Mouse (Mus musculus) hindbrain, embryonic 14.5 days (tissue): ENCODE results near the gene Lamb3. TPM values are rescaled to one million over a fixed set of nuclear protein-coding genes. Genes with fewer than 3 reads are reported as not detected.

ENCODE experiments used
- ATAC-seq: fragments of 200-750 bp; cut with Nextera tagmentation; 2 replicates; pipeline ENCODE4 v1.8.0; 2017; ENCODE audit warnings: moderate number of reproducible peaks, mild to moderate bottlenecking, moderate TSS enrichment, moderate library complexity; ENCODE audit not compliant: low FRiP score
- DNase-seq: peaks from one replicate; pipeline ENCODE4 v3.0.0-alpha.2; 2015; ENCODE audit warnings: low spot score
- H3K27ac ChIP-seq: fragments of 300-500 bp; sonication (generic); 2 replicates; pipeline ENCODE4 v1.5.1; 2014; ENCODE audit warnings: mild to moderate bottlenecking, moderate library complexity
- H3K27me3 ChIP-seq: fragments of 300-500 bp; sonication (generic); 2 replicates; pipeline ENCODE4 v1.6.1; 2014; ENCODE audit warnings: mild to moderate bottlenecking, low read length, mixed read lengths; ENCODE audit not compliant: control insufficient read depth, insufficient read depth
- H3K36me3 ChIP-seq: fragments of 300-500 bp; sonication (generic); replicated peaks from 2 replicates; pipeline ENCODE4 v1.6.1; 2014; ENCODE audit not compliant: control insufficient read depth, insufficient read depth
- H3K4me1 ChIP-seq: fragments of 300-500 bp; sonication (generic); replicated peaks from 2 replicates; pipeline ENCODE4 v1.6.1; 2014; ENCODE audit warnings: antibody characterized with exemption, low read length, mixed read lengths; ENCODE audit not compliant: control insufficient read depth, insufficient read depth
- H3K4me2 ChIP-seq: fragments of 300-500 bp; sonication (generic); replicated peaks from 2 replicates; pipeline ENCODE4 v1.6.1; 2014; ENCODE audit warnings: mild to moderate bottlenecking, moderate library complexity
- H3K4me3 ChIP-seq: fragments of 300-500 bp; sonication (generic); replicated peaks from 2 replicates; pipeline ENCODE4 v1.5.1; 2014; ENCODE audit warnings: mild to moderate bottlenecking, low read length
- H3K9ac ChIP-seq: fragments of 300-500 bp; sonication (generic); 2 replicates; pipeline ENCODE4 v1.6.1; 2014
- H3K9me3 ChIP-seq: fragments of 300-500 bp; sonication (generic); 2 replicates; pipeline ENCODE4 v1.6.1; 2016; ENCODE audit warnings: low read length; ENCODE audit not compliant: control insufficient read depth
- WGBS: fragments of 180-500 bp; shearing (Covaris S2); extraction: QIAGEN DNeasy Blood & Tissue Kit; methylation state at CpG from one replicate; pipeline ENCODE4 v1.1.7; 2014; 5-methylcytosine and 5-hydroxymethylcytosine counted together
- polyA plus RNA-seq: library from polyadenylated mRNA; unstranded; fragments of >200 nt; fragmentation: Nextera tagmentation; extraction: Ambion mirVana; gene quantifications from 2 replicates; pipeline ENCODE4 v1.2.1, GENCODE M21; 2014

Lamb3 gene
- polyA plus RNA-seq, 1 experiment from 2014 or later, result 0.31 TPM

DNA sequence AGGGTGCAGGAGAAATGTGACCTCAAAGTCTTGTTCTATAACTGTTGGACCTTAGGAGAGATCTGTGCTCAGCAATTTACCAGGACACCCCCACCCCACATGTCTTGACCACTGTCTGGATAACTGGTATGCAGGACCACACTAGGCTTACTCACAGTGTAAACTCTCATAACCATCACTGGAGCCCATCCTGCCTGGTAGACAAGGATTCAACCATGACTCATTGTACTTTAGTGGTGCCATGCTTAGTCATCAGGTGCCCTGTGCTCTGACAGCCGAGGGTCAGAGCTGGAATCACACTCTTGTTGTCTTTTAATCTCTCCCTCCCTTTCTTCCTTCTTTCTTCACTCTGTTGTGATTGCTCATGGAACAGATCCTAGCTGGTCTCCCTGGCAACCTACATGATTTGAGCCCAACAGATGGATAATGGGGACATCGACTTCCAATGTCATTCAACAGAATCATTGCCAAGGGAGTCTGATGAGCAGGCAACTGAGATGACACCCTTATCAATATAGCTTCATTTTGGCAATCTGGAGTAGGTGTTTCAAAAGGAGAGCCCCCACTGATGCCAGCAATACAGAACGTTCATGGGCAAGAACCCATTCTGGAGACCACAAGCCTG is 90.8 kb downstream of the Lamb3 start:
- H3K27me3 ChIP-seq, result no peaks in the 10 kb centered on the region
- H3K4me3 ChIP-seq, result no peak overlapping the region
- no peaks in the 10 kb centered on the region for H3K36me3 ChIP-seq
- no peak overlapping the region for H3K27ac ChIP-seq
- DNase-seq (no peak), ATAC-seq (no peak)
- 71% methylated on average over 3 of the region's 3 CpGs for WGBS
- no peak overlapping the region for H3K4me2 ChIP-seq
- H3K9me3 ChIP-seq, result no peaks in the 10 kb centered on the region
- no peaks in the 10 kb centered on the region for H3K4me1 ChIP-seq
- no peak overlapping the region for H3K9ac ChIP-seq

DNA sequence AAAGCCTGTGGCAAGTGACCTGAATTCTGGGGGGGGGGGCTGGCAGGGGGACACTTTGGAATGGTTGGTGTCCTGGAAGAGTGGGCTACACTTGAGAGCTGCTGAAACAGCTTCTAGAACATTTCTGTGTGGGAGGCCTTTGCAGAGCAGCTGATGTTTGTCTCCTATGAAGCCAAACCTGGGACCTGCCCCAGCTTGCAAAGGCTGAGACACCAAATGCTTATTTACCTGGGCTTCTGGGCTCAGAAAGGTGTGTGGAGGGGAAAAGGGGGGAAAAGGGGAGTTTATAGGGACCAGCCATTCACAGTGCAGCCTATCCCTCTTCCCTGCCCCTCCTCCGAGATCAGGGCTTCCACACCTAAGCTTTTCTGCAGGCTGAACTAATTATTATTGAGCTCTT is 92.5 kb downstream of the Lamb3 start:
- Histone ChIP-seq H3K9ac (no peak overlapping the region), H3K9me3 (no peaks in the 10 kb centered on the region), H3K4me1 (no peaks in the 10 kb centered on the region), H3K36me3 (no peaks in the 10 kb centered on the region), H3K4me2 (no peak overlapping the region), H3K27ac (no peak overlapping the region), H3K27me3 (no peaks in the 10 kb centered on the region), H3K4me3 (no peak overlapping the region)
- whole genome bisulfite sequencing, result 69% methylated on average over 1 of the region's 1 CpGs
- ATAC-seq (no peak), DNase-seq (no peak)

DNA sequence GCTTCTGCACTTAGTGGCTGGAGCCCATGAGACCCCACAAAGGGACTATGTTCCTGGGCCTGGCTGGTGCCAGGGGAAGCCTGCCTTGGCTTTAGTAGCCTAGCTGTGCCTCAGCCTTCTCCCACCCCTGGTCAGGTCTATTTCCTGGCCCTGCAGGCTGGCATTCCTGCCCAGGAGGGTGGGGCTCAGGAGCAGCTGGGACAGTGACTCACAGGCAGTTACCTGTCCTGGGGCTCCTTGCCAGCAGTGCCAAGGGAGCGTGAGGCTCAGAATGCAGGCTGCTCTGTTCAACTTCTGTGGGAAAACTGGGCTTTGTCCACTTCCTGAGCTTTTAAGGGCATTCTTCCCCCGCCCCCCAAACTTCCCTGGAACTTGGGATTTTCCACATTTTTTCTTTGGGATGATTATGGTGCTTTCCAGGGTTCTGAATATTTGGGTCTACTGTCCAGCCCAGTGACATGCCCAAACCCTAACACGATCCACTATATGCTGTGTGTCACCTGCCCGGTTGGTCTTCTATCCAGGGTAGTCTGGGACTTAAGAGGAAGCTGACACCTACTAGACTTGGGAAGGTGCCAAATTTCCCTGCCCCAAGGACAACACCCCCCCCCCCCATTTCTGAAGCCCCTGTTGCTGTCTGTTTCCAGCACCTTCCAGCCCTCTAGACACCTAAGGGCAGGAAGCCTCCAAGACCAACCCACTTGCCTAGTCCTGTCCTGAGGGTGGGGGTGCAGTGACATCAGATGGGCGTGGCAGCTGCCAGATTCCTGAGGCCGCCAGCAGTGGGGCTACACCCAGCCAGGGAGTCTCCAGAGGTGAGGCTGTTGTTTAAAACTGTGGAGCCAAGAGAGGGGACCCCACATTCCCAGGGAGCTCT is 94.0 kb downstream of the Lamb3 start:
- H3K36me3 ChIP-seq, result no peaks in the 10 kb centered on the region
- 72% methylated on average over 6 of the region's 6 CpGs for WGBS
- ATAC-seq, result no peak
- H3K4me1 ChIP-seq, result no peaks in the 10 kb centered on the region
- H3K9ac ChIP-seq, result no peak overlapping the region
- H3K27me3 ChIP-seq, result no peaks in the 10 kb centered on the region
- no peak for DNase-seq
- H3K9me3 ChIP-seq, result no peaks in the 10 kb centered on the region
- H3K4me3 ChIP-seq, result no peak overlapping the region
- H3K27ac ChIP-seq, result no peak overlapping the region
- H3K4me2 ChIP-seq, result no peak overlapping the region

DNA sequence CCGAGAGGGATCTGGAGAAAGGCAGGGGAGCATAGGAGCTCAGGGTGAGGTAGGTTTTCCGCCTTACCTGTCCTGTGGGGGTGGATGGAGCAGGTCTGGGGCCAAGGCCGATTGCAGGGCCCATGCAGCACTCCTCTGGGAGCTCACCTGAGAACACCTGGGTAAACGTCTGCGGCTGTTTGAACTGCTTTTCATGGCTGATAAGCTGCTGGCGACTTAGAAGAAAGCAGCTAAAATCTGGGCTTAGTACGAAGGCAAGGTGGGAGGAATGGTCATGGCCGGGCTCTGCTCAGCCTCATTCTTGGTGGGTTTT is 94.5 kb downstream of the Lamb3 start:
- Histone ChIP-seq H3K9ac (no peak overlapping the region), H3K4me3 (no peak overlapping the region), H3K9me3 (no peaks in the 10 kb centered on the region), H3K36me3 (no peaks in the 10 kb centered on the region), H3K27me3 (no peaks in the 10 kb centered on the region), H3K4me2 (no peak overlapping the region), H3K27ac (no peak overlapping the region), H3K4me1 (no peaks in the 10 kb centered on the region)
- DNase-seq (no peak), ATAC-seq (no peak)
- 74% methylated on average over 8 of the region's 8 CpGs for WGBS

DNA sequence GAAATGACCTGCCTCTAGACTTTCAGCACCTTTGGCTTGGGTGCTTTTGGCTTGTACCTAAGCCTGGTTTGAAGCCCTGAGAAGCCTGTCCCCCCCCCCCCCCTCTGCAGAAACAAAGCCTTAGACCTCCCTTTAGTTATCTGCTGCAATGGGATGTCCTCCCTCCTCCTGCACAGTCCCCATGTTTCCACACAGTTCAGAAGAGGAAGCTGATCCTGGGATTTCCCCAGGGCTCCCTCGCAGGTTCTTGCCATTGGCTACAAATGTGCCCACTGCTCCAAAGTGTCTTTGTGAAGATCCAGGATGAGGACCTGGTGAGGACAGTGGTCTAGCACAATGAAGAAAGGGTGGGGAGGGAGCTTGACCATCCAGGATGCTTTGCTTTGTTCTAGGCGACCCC is 95.6 kb downstream of the Lamb3 start:
- Histone ChIP-seq H3K4me2 (no peak overlapping the region), H3K4me1 (no peaks in the 10 kb centered on the region), H3K36me3 (no peaks in the 10 kb centered on the region), H3K27ac (no peak overlapping the region), H3K9ac (no peak overlapping the region), H3K27me3 (no peaks in the 10 kb centered on the region), H3K4me3 (no peak overlapping the region), H3K9me3 (no peaks in the 10 kb centered on the region)
- 68% methylated on average over 2 of the region's 2 CpGs for WGBS
- no peak for DNase-seq
- ATAC-seq, result no peak

DNA sequence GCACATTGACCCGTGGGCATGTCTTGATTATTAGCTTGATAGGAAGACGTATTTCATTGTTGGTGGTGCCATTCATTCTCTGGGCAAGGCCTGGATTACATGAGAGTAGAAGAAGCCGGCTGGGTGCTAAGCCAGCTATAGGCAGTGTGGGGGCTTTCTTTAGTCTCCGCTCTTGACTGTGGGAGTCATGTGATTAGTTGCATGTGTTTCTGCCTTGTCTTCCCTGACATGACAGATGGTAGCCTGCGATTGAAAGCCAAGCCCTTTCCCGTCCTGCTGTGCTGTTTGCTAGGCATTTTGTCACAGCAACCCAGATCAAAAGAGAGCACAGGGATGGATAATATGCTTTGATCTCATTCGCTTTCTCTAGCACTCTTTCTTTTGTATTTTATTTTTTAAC is 97.9 kb downstream of the Lamb3 start:
- Histone ChIP-seq H3K36me3 (no peaks in the 10 kb centered on the region), H3K9ac (no peak overlapping the region), H3K27me3 (no peaks in the 10 kb centered on the region), H3K27ac (no peak overlapping the region), H3K9me3 (no peaks in the 10 kb centered on the region), H3K4me2 (no peak overlapping the region), H3K4me1 (no peaks in the 10 kb centered on the region), H3K4me3 (no peak overlapping the region)
- ATAC-seq (peak; percentile 77; the same call in 1 of the 2 replicates), DNase-seq (no peak)
- WGBS, result 13% methylated on average over 7 of the region's 7 CpGs

DNA sequence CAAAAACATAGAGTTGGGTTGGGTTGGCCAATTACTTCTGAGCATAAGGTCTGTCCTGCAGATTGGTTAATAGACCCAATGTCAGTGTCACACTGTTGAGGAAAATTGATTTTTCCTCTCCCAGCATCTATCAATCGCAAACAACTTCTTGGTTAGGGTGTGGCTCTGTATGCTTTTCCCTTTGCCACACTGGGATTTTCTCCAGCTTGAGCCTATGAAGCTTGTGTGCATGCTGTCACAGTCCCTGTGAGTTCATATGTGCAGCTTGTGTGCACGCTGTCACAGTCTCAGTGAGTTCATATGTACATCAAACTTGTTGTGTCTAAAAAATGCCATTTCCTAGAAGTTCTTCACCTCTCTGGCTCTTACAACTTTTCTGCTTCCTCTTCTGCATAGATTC is 99.3 kb downstream of the Lamb3 start:
- no peak overlapping the region for H3K27ac ChIP-seq
- no peaks in the 10 kb centered on the region for H3K36me3 ChIP-seq
- H3K9me3 ChIP-seq, result no peaks in the 10 kb centered on the region
- no peak overlapping the region for H3K9ac ChIP-seq
- WGBS, result 96% methylated on average over 2 of the region's 2 CpGs
- ATAC-seq, result no peak
- no peaks in the 10 kb centered on the region for H3K4me1 ChIP-seq
- DNase-seq, result no peak
- no peaks in the 10 kb centered on the region for H3K27me3 ChIP-seq
- H3K4me3 ChIP-seq, result no peak overlapping the region
- no peak overlapping the region for H3K4me2 ChIP-seq

DNA sequence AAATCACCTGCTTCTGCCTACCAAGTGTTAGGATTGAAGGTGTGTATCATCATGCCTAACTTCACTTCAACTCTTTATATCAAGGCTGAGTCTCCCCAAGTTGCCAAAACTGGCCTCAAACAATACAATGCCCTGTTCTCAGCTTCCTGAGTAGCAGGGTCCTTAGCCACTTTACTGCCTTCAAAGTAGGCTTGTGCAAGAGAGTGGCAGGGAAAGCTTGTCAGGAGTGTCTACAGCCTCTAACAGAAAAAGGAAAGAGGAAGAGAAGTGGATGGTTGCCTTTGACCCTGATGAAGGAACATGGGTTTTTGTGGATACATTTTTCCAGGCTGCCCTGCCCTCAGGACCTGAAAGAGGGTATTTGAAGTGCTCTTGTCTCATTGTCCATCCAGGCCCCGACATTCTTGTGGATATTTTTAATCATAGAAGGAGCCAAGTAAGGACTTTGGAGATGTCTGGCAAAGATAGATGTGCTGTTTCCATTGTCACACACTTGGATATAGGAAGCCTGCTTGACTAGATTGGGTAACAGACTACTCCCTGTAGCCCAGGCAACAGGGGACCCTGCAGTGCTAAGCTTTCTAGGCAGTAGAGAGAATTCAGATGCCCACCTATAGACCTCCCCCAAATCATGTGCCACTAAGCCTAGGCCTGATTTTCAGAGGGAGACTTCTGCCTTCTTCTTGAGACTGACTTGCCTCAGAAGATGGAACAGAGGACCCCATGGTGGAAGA is 102.5 kb downstream of the Lamb3 start:
- no peak for ATAC-seq

DNA sequence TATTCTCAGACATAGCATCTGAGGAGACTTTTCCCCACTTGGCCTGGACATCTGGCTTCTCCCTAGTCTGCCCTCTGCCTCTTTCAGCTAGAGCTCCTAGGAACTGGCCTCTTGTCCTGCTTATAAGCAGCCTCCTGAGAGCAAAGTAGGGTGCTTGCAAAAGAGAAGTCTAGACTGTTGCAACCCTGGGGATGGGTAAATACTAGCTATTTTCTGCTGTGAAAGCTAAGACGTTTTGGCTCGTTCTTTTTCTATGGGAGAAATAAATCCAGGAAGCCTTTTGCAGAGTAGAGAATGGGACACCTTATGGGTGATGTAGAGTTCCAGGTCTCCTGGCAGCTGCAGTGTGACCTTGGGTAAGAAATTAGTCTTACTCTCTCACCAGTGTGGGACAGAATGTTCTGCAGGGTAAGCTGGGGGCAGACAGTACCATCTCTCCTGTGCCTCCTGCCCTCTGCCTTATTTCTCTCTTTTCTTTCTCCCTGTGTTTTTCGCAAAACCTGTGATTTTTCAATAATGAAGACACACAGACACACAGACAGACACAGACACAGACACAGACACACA is 103.1 kb downstream of the Lamb3 start:
- Histone ChIP-seq H3K4me1 (no peaks in the 10 kb centered on the region), H3K4me2 (no peak overlapping the region), H3K36me3 (no peaks in the 10 kb centered on the region), H3K9me3 (no peaks in the 10 kb centered on the region), H3K4me3 (no peak overlapping the region), H3K9ac (no peak overlapping the region), H3K27me3 (no peaks in the 10 kb centered on the region), H3K27ac (no peak overlapping the region)
- DNase-seq, result no peak
- ATAC-seq, result no peak
- WGBS, result 93% methylated on average over 3 of the region's 3 CpGs

More for the DNA sequence above, 102.5 kb downstream of the Lamb3 start:
- no peak overlapping the region for H3K9ac ChIP-seq
- H3K4me1 ChIP-seq, result no peaks in the 10 kb centered on the region
- WGBS, result 75% methylated on average over 1 of the region's 1 CpGs
- DNase-seq, result no peak
- no peaks in the 10 kb centered on the region for H3K9me3 ChIP-seq
- H3K36me3 ChIP-seq, result no peaks in the 10 kb centered on the region
- H3K27ac ChIP-seq, result no peak overlapping the region
- H3K4me2 ChIP-seq, result no peak overlapping the region
- H3K27me3 ChIP-seq, result no peaks in the 10 kb centered on the region
- H3K4me3 ChIP-seq, result no peak overlapping the region
